Mouse (Mus musculus) bone marrow macrophage, adult 2 months (primary cell): Measurements from ENCODE around the gene Anks1b.

Source experiments
- CTCF ChIP-seq: IDR thresholded peaks from 2 replicates; pipeline ENCODE4 v1.5.1; 2012; ENCODE audit warnings: low read depth, mild to moderate bottlenecking, low read length, moderate library complexity
- POLR2A ChIP-seq: IDR thresholded peaks from 2 replicates; pipeline ENCODE4 v1.6.1; 2012; ENCODE audit warnings: mild to moderate bottlenecking, low read depth, low read length, borderline replicate concordance

DNA sequence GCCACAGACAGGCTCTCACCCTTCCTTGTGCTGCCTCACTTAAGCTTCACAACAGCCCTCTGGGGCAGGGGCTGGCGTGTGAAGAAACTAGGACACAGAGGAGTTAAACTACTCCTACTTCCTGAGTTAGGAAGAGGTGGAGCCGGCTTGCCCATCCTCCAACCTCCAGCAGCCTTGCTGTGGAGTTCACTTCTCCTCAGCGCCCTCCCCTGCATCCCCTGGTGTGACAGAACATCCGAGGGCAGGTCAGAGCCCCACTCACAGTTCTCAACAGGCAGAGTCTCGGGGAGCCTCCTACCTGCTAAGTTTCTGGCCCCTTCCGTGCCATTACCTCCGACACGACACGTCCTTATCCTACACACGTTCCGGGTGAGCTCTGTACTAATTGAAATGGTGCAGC is 844.7 kb downstream of the Anks1b start:
- no peak for TF ChIP-seq CTCF
- no peak for TF ChIP-seq POLR2A
